Mouse (Mus musculus) neural tube, embryonic 11.5 days (tissue): ENCODE measurements at regions not wholly inside any gene's neighbourhood (a gene's known extent, or its start where the extent isn't known, plus 50 kb on each side); places are given as distances from the start of the nearest gene placed in this dataset.

Source experiments
- ATAC-seq: fragments of 200-750 bp; cut with Nextera tagmentation; 2 replicates; pipeline ENCODE4 v1.8.0; 2017; ENCODE audit warnings: moderate number of reproducible peaks, mild to moderate bottlenecking, moderate TSS enrichment, moderate library complexity; ENCODE audit not compliant: insufficient read depth, low FRiP score, low TSS enrichment
- DNase-seq: peaks from one replicate; pipeline ENCODE4 v3.0.0-alpha.2; 2015; ENCODE audit warnings: low spot score
- H3K27ac ChIP-seq: fragments of 300-500 bp; sonication (generic); 2 replicates; pipeline ENCODE4 v1.5.1; 2014; ENCODE audit warnings: low read depth, mild to moderate bottlenecking, low read length
- H3K27me3 ChIP-seq: fragments of 300-500 bp; sonication (generic); 2 replicates; pipeline ENCODE4 v1.6.1; 2014; ENCODE audit warnings: mild to moderate bottlenecking, low read length, mixed read lengths; ENCODE audit not compliant: control insufficient read depth, insufficient read depth
- H3K36me3 ChIP-seq: fragments of 300-500 bp; sonication (generic); 2 replicates; pipeline ENCODE4 v1.6.1; 2014; ENCODE audit warnings: mild to moderate bottlenecking, low read length, moderate library complexity, mixed read lengths; ENCODE audit not compliant: control insufficient read depth, insufficient read depth
- H3K4me1 ChIP-seq: fragments of 300-500 bp; sonication (generic); 2 replicates; pipeline ENCODE4 v1.6.1; 2014; ENCODE audit warnings: low read length, mixed read lengths; ENCODE audit not compliant: control insufficient read depth, insufficient read depth
- H3K4me2 ChIP-seq: fragments of 300-500 bp; sonication (generic); 2 replicates; pipeline ENCODE4 v1.6.1; 2014; ENCODE audit warnings: low read depth, mild to moderate bottlenecking, moderate library complexity
- H3K4me3 ChIP-seq: fragments of 300-500 bp; sonication (generic); 2 replicates; pipeline ENCODE4 v1.5.1; 2014; ENCODE audit warnings: low read depth, low read length
- H3K9ac ChIP-seq: fragments of 300-500 bp; sonication (generic); 2 replicates; pipeline ENCODE4 v1.6.1; 2014; ENCODE audit warnings: mild to moderate bottlenecking, low read length
- H3K9me3 ChIP-seq: fragments of 300-500 bp; sonication (generic); 2 replicates; pipeline ENCODE4 v1.6.1; 2016; ENCODE audit warnings: low read length; ENCODE audit not compliant: control insufficient read depth
- WGBS: fragments of 180-500 bp; shearing (Covaris S2); extraction: QIAGEN DNeasy Blood & Tissue Kit; methylation state at CpG from one replicate; pipeline ENCODE4 v1.1.7; 2014; 5-methylcytosine and 5-hydroxymethylcytosine counted together

- no peak overlapping the region for H3K4me2 ChIP-seq
- H3K27me3 ChIP-seq = no peaks in the 10 kb centered on the region
- no peak for ATAC-seq
- WGBS = 13% methylated on average over 3 of the region's 3 CpGs
- H3K4me3 ChIP-seq = no peak overlapping the region
- H3K4me1 ChIP-seq = no peaks in the 10 kb centered on the region
- no peaks in the 10 kb centered on the region for H3K36me3 ChIP-seq
- H3K27ac ChIP-seq = no peak overlapping the region
- no peaks in the 10 kb centered on the region for H3K9me3 ChIP-seq
- DNase-seq = no peak
- no peak overlapping the region for H3K9ac ChIP-seq
Measured at GRCm38 (mm10) chr1:45575131-45575530, 72.0 kb upstream of the Col5a2 start.

- no peak overlapping the region for H3K4me2 ChIP-seq
- H3K4me1 ChIP-seq = no peaks in the 10 kb centered on the region
- WGBS = 93% methylated on average over 1 of the region's 1 CpGs
- ATAC-seq (no peak), DNase-seq (no peak)
- H3K9me3 ChIP-seq = no peaks in the 10 kb centered on the region
- H3K9ac ChIP-seq = no peak overlapping the region
- no peak overlapping the region for H3K4me3 ChIP-seq
- H3K27me3 ChIP-seq = no peaks in the 10 kb centered on the region
- H3K36me3 ChIP-seq = no peaks in the 10 kb centered on the region
- H3K27ac ChIP-seq = no peak overlapping the region
Measured at GRCm38 (mm10) chr1:45580466-45580865, 77.4 kb upstream of the Col5a2 start.

- Histone ChIP-seq H3K4me3 (no peak overlapping the region), H3K4me1 (no peaks in the 10 kb centered on the region), H3K9ac (no peak overlapping the region), H3K4me2 (no peak overlapping the region), H3K27me3 (no peaks in the 10 kb centered on the region), H3K36me3 (no peaks in the 10 kb centered on the region), H3K27ac (no peak overlapping the region), H3K9me3 (no peaks in the 10 kb centered on the region)
- DNase-seq = no peak
- WGBS = 82% methylated on average over 9 of the region's 9 CpGs
- no peak for ATAC-seq
Measured at GRCm38 (mm10) chr1:45587351-45588025, 84.4 kb upstream of the Col5a2 start.

GRCm38 (mm10) chr1:45597316-45597715, 94.2 kb upstream of the Col5a2 start:
- no peak for ATAC-seq
- H3K4me2 ChIP-seq = no peak overlapping the region
- no peaks in the 10 kb centered on the region for H3K9me3 ChIP-seq
- no peak overlapping the region for H3K27ac ChIP-seq
- H3K9ac ChIP-seq = no peak overlapping the region
- 72% methylated on average over 2 of the region's 2 CpGs for WGBS
- DNase-seq = no peak
- H3K27me3 ChIP-seq = no peaks in the 10 kb centered on the region
- no peaks in the 10 kb centered on the region for H3K36me3 ChIP-seq
- no peak overlapping the region for H3K4me3 ChIP-seq
- no peaks in the 10 kb centered on the region for H3K4me1 ChIP-seq

- no peak for ATAC-seq
- DNase-seq = no peak
- H3K9ac ChIP-seq = no peak overlapping the region
Measured at GRCm38 (mm10) chr1:45599421-45599820, 96.3 kb upstream of the Col5a2 start.

GRCm38 (mm10) chr1:45600011-45600410, 96.9 kb upstream of the Col5a2 start:
- WGBS = 87% methylated on average over 3 of the region's 3 CpGs
- ATAC-seq (no peak), DNase-seq (no peak)
- no peak overlapping the region for H3K9ac ChIP-seq
- no peaks in the 10 kb centered on the region for H3K4me1 ChIP-seq
- no peak overlapping the region for H3K4me2 ChIP-seq
- H3K4me3 ChIP-seq = no peak overlapping the region
- H3K27me3 ChIP-seq = no peaks in the 10 kb centered on the region
- H3K27ac ChIP-seq = no peak overlapping the region
- no peaks in the 10 kb centered on the region for H3K9me3 ChIP-seq
- H3K36me3 ChIP-seq = no peaks in the 10 kb centered on the region

More at GRCm38 (mm10) chr1:45599421-45599820, 96.3 kb upstream of the Col5a2 start:
- Histone ChIP-seq H3K4me2 (no peak overlapping the region), H3K27me3 (no peaks in the 10 kb centered on the region), H3K4me3 (no peak overlapping the region), H3K36me3 (no peaks in the 10 kb centered on the region), H3K27ac (no peak overlapping the region), H3K9me3 (no peaks in the 10 kb centered on the region), H3K4me1 (no peaks in the 10 kb centered on the region)
- 61% methylated on average over 1 of the region's 1 CpGs for WGBS

- Histone ChIP-seq H3K27ac (no peak overlapping the region), H3K27me3 (no peaks in the 10 kb centered on the region), H3K9ac (no peak overlapping the region), H3K4me3 (no peak overlapping the region), H3K4me1 (no peaks in the 10 kb centered on the region), H3K4me2 (no peak overlapping the region), H3K36me3 (no peaks in the 10 kb centered on the region), H3K9me3 (no peaks in the 10 kb centered on the region)
- WGBS = 84% methylated on average over 1 of the region's 1 CpGs
- ATAC-seq (no peak), DNase-seq (no peak)
Measured at GRCm38 (mm10) chr1:45605571-45605970, 102.5 kb upstream of the Col5a2 start.

GRCm38 (mm10) chr1:45608316-45608715, 105.2 kb upstream of the Col5a2 start:
- no peak overlapping the region for H3K4me2 ChIP-seq
- no peaks in the 10 kb centered on the region for H3K4me1 ChIP-seq
- no peaks in the 10 kb centered on the region for H3K9me3 ChIP-seq
- ATAC-seq = no peak
- H3K27ac ChIP-seq = no peak overlapping the region
- no peaks in the 10 kb centered on the region for H3K27me3 ChIP-seq
- H3K4me3 ChIP-seq = no peak overlapping the region
- no peaks in the 10 kb centered on the region for H3K36me3 ChIP-seq
- no peak overlapping the region for H3K9ac ChIP-seq
- no peak for DNase-seq

GRCm38 (mm10) chr1:45619008-45619407, 115.9 kb upstream of the Col5a2 start:
- WGBS = 89% methylated on average over 2 of the region's 2 CpGs
- H3K27ac ChIP-seq = no peak overlapping the region
- DNase-seq (no peak), ATAC-seq (no peak)
- no peak overlapping the region for H3K4me2 ChIP-seq
- no peak overlapping the region for H3K4me3 ChIP-seq
- no peak overlapping the region for H3K9ac ChIP-seq
- H3K27me3 ChIP-seq = no peaks in the 10 kb centered on the region
- no peaks in the 10 kb centered on the region for H3K36me3 ChIP-seq
- no peaks in the 10 kb centered on the region for H3K4me1 ChIP-seq
- H3K9me3 ChIP-seq = no peaks in the 10 kb centered on the region
